Mouse (Mus musculus): ENCODE data around the gene Kmt2e. TPM values are rescaled to one million over a fixed set of nuclear protein-coding genes. Genes with fewer than 3 reads are reported as not detected.

Kmt2e gene
- polyA plus RNA-seq, 1 experiment from 2014 or later: 162 TPM

- H3K9ac ChIP-seq (ENCODE audit: low read depth, low read length): no peak overlapping the region
- no peak overlapping the region for H3K4me2 ChIP-seq (ENCODE audit: low read length)
- WGBS: 97% methylated on average over 7 of the region's 7 CpGs
- ATAC-seq: no peak
- H3K36me3 ChIP-seq (ENCODE audit: control insufficient read depth, insufficient read depth, low read length): peaks cover 26% of the 10 kb centered on the region
- H3K4me1 ChIP-seq (ENCODE audit: control insufficient read depth, insufficient read depth, low read length): no peaks in the 10 kb centered on the region
- no peaks in the 10 kb centered on the region for H3K27me3 ChIP-seq (ENCODE audit: control insufficient read depth, insufficient read depth, low read depth, low read length)
- H3K27ac ChIP-seq (ENCODE audit: low read length): no peak overlapping the region
- H3K4me3 ChIP-seq (ENCODE audit: low read depth, low read length): no peak overlapping the region
- H3K9me3 ChIP-seq (replicated peaks; ENCODE audit: control insufficient read depth, low read length, poor library complexity, severe bottlenecking): no peaks in the 10 kb centered on the region
Measured at GRCm38 (mm10) chr5:23512556-23512955, 78.3 kb downstream of the Kmt2e start.

- no peak overlapping the region for H3K27ac ChIP-seq (ENCODE audit: low read length)
- H3K27me3 ChIP-seq (ENCODE audit: control insufficient read depth, insufficient read depth, low read depth, low read length): no peaks in the 10 kb centered on the region
- no peak overlapping the region for H3K9ac ChIP-seq (ENCODE audit: low read depth, low read length)
- whole genome bisulfite sequencing: 94% methylated on average over 13 of the region's 13 CpGs
- H3K9me3 ChIP-seq (replicated peaks; ENCODE audit: control insufficient read depth, low read length, poor library complexity, severe bottlenecking): no peaks in the 10 kb centered on the region
- H3K4me1 ChIP-seq (ENCODE audit: control insufficient read depth, insufficient read depth, low read length): no peaks in the 10 kb centered on the region; the same call in 1 of the 2 replicates
- H3K4me2 ChIP-seq (ENCODE audit: low read length): no peak overlapping the region
- H3K4me3 ChIP-seq (ENCODE audit: low read depth, low read length): no peak overlapping the region
- peaks cover 28% of the 10 kb centered on the region for H3K36me3 ChIP-seq (ENCODE audit: control insufficient read depth, insufficient read depth, low read length)
- no peak for ATAC-seq
Measured at GRCm38 (mm10) chr5:23513468-23513867, 79.2 kb downstream of the Kmt2e start.

DNA sequence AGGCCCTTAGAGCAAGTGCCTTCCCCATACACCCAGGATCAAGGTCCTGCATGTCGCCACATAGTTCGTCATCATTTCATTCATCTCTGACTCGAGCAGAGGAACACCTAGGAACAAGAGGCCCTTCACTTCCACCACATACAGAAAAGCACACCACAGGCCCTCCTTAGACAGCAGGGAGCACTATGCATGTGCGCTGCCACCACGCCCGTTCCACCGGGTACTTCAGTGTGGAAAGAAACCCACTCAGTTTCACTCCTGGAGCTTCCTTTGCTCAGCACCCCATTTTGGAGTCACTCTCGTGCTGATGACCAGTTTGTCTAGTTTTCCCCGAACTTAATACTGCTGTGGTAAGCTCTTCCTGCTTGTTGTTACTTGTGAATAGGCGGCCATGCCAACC, 80.8 kb downstream of the Kmt2e start:
- Histone ChIP-seq H3K4me2 (ENCODE audit: low read length) (no peak overlapping the region), H3K4me1 (ENCODE audit: control insufficient read depth, insufficient read depth, low read length) (peaks cover 5% of the 10 kb centered on the region; the same call in 1 of the 2 replicates), H3K9me3 (replicated peaks; ENCODE audit: control insufficient read depth, low read length, poor library complexity, severe bottlenecking) (no peaks in the 10 kb centered on the region), H3K27me3 (ENCODE audit: control insufficient read depth, insufficient read depth, low read depth, low read length) (no peaks in the 10 kb centered on the region), H3K27ac (ENCODE audit: low read length) (no peak overlapping the region), H3K36me3 (ENCODE audit: control insufficient read depth, insufficient read depth, low read length) (peaks cover 23% of the 10 kb centered on the region), H3K4me3 (ENCODE audit: low read depth, low read length) (no peak overlapping the region), H3K9ac (ENCODE audit: low read depth, low read length) (no peak overlapping the region)
- WGBS: 93% methylated on average over 10 of the region's 10 CpGs
- no peak for ATAC-seq

DNA sequence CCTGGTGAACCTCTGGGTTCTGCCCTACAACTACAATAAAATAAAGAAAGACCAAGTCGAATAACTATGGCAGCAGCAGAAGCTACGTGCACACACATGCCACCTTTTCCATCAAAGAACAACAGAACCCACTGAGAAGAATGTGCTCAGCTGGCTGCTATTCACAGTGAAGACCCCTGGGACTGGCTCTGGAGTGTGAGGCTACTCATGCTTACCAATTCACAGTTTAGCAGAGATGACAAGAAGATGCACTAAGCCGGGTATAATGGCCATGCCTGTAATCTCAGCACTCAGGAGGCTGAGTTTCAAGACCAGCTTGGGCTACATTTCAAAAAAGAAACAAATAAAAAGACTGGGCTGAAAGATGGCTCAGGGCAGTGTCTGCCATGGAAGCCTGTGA, 82.7 kb downstream of the Kmt2e start:
- Histone ChIP-seq H3K27me3 (ENCODE audit: control insufficient read depth, insufficient read depth, low read depth, low read length) (no peaks in the 10 kb centered on the region), H3K4me3 (ENCODE audit: low read depth, low read length) (no peak overlapping the region), H3K9ac (ENCODE audit: low read depth, low read length) (no peak overlapping the region), H3K4me1 (ENCODE audit: control insufficient read depth, insufficient read depth, low read length) (peaks cover 5% of the 10 kb centered on the region; the same call in 1 of the 2 replicates), H3K9me3 (replicated peaks; ENCODE audit: control insufficient read depth, low read length, poor library complexity, severe bottlenecking) (no peaks in the 10 kb centered on the region), H3K4me2 (ENCODE audit: low read length) (no peak overlapping the region), H3K27ac (ENCODE audit: low read length) (no peak overlapping the region), H3K36me3 (ENCODE audit: control insufficient read depth, insufficient read depth, low read length) (peaks cover 20% of the 10 kb centered on the region)
- ATAC-seq: 0 out of 2 replicates have a peak, but pooled peaks have one; percentile 23
- WGBS: 27% methylated on average over 3 of the region's 3 CpGs

GRCm38 (mm10) chr5:23517839-23518238, 83.6 kb downstream of the Kmt2e start:
- Histone ChIP-seq H3K4me2 (ENCODE audit: low read length) (no peak overlapping the region), H3K9me3 (replicated peaks; ENCODE audit: control insufficient read depth, low read length, poor library complexity, severe bottlenecking) (no peaks in the 10 kb centered on the region), H3K4me1 (ENCODE audit: control insufficient read depth, insufficient read depth, low read length) (peaks cover 5% of the 10 kb centered on the region; the same call in 1 of the 2 replicates), H3K9ac (ENCODE audit: low read depth, low read length) (no peak overlapping the region), H3K27ac (ENCODE audit: low read length) (no peak overlapping the region), H3K4me3 (ENCODE audit: low read depth, low read length) (no peak overlapping the region), H3K36me3 (ENCODE audit: control insufficient read depth, insufficient read depth, low read length) (peaks cover 16% of the 10 kb centered on the region), H3K27me3 (ENCODE audit: control insufficient read depth, insufficient read depth, low read depth, low read length) (no peaks in the 10 kb centered on the region)
- ATAC-seq: no peak
- 72% methylated on average over 4 of the region's 4 CpGs for WGBS

GRCm38 (mm10) chr5:23518673-23519072, 84.4 kb downstream of the Kmt2e start:
- peaks cover 11% of the 10 kb centered on the region; the same call in 1 of the 2 replicates for H3K36me3 ChIP-seq (ENCODE audit: control insufficient read depth, insufficient read depth, low read length)
- ATAC-seq: no peak
- WGBS: 70% methylated on average over 3 of the region's 3 CpGs
- no peak overlapping the region for H3K27ac ChIP-seq (ENCODE audit: low read length)
- no peaks in the 10 kb centered on the region for H3K9me3 ChIP-seq (replicated peaks; ENCODE audit: control insufficient read depth, low read length, poor library complexity, severe bottlenecking)
- peaks cover 5% of the 10 kb centered on the region; the same call in 1 of the 2 replicates for H3K4me1 ChIP-seq (ENCODE audit: control insufficient read depth, insufficient read depth, low read length)
- no peak overlapping the region for H3K4me2 ChIP-seq (ENCODE audit: low read length)
- H3K27me3 ChIP-seq (ENCODE audit: control insufficient read depth, insufficient read depth, low read depth, low read length): no peaks in the 10 kb centered on the region
- no peak overlapping the region for H3K9ac ChIP-seq (ENCODE audit: low read depth, low read length)
- H3K4me3 ChIP-seq (ENCODE audit: low read depth, low read length): no peak overlapping the region

GRCm38 (mm10) chr5:23519679-23520078, 85.4 kb downstream of the Kmt2e start:
- Histone ChIP-seq H3K9me3 (replicated peaks; ENCODE audit: control insufficient read depth, low read length, poor library complexity, severe bottlenecking) (no peaks in the 10 kb centered on the region), H3K27me3 (ENCODE audit: control insufficient read depth, insufficient read depth, low read depth, low read length) (no peaks in the 10 kb centered on the region), H3K4me3 (ENCODE audit: low read depth, low read length) (no peak overlapping the region), H3K9ac (ENCODE audit: low read depth, low read length) (no peak overlapping the region), H3K27ac (ENCODE audit: low read length) (no peak overlapping the region), H3K4me1 (ENCODE audit: control insufficient read depth, insufficient read depth, low read length) (peaks cover 5% of the 10 kb centered on the region; the same call in 1 of the 2 replicates), H3K4me2 (ENCODE audit: low read length) (no peak overlapping the region), H3K36me3 (ENCODE audit: control insufficient read depth, insufficient read depth, low read length) (peaks cover 15% of the 10 kb centered on the region; the same call in 1 of the 2 replicates)
- no peak for ATAC-seq
- 95% methylated on average over 3 of the region's 3 CpGs for WGBS

DNA sequence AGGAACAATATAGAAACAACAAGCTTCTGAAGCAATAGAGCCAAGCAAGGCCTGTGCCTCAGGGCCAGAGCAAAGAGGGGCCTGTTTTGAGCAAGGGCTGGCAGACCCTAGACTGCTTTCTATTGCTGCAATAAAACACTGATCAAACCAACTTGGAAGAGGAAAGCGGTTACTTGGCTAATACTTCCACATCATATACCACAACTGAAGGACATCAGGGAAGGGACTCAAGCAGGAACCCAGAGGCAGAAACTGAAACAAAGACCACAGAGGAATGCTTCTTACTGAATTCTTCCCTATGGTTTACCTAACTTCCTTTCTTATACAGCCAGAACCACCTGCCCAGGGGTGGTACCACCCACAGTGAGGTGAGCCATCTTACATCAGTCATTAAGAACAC, 87.4 kb downstream of the Kmt2e start:
- no peak overlapping the region for H3K4me2 ChIP-seq (ENCODE audit: low read length)
- ATAC-seq: no peak
- H3K4me1 ChIP-seq (ENCODE audit: control insufficient read depth, insufficient read depth, low read length): peaks cover 5% of the 10 kb centered on the region; the same call in 1 of the 2 replicates
- no peak overlapping the region for H3K27ac ChIP-seq (ENCODE audit: low read length)
- H3K4me3 ChIP-seq (ENCODE audit: low read depth, low read length): no peak overlapping the region
- no peaks in the 10 kb centered on the region for H3K9me3 ChIP-seq (replicated peaks; ENCODE audit: control insufficient read depth, low read length, poor library complexity, severe bottlenecking)
- no peak overlapping the region for H3K9ac ChIP-seq (ENCODE audit: low read depth, low read length)
- WGBS: 96% methylated on average over 1 of the region's 1 CpGs
- H3K27me3 ChIP-seq (ENCODE audit: control insufficient read depth, insufficient read depth, low read depth, low read length): no peaks in the 10 kb centered on the region
- H3K36me3 ChIP-seq (ENCODE audit: control insufficient read depth, insufficient read depth, low read length): peaks cover 10% of the 10 kb centered on the region; the same call in 1 of the 2 replicates

- no peak overlapping the region for H3K27ac ChIP-seq (ENCODE audit: low read length)
- 91% methylated on average over 3 of the region's 3 CpGs for WGBS
- H3K9ac ChIP-seq (ENCODE audit: low read depth, low read length): no peak overlapping the region
- H3K27me3 ChIP-seq (ENCODE audit: control insufficient read depth, insufficient read depth, low read depth, low read length): no peaks in the 10 kb centered on the region
- H3K9me3 ChIP-seq (replicated peaks; ENCODE audit: control insufficient read depth, low read length, poor library complexity, severe bottlenecking): no peaks in the 10 kb centered on the region
- no peak overlapping the region for H3K4me3 ChIP-seq (ENCODE audit: low read depth, low read length)
- no peak for ATAC-seq
- H3K36me3 ChIP-seq (ENCODE audit: control insufficient read depth, insufficient read depth, low read length): peaks cover 8% of the 10 kb centered on the region; the same call in 1 of the 2 replicates
- peaks cover under 1% of the 10 kb centered on the region; the same call in 1 of the 2 replicates for H3K4me1 ChIP-seq (ENCODE audit: control insufficient read depth, insufficient read depth, low read length)
- no peak overlapping the region for H3K4me2 ChIP-seq (ENCODE audit: low read length)
Measured at GRCm38 (mm10) chr5:23523936-23524335, 89.7 kb downstream of the Kmt2e start.
